Mouse (Mus musculus) kidney, postnatal 36 days (tissue): ENCODE measurements around the gene Tmprss9.
A peak's percentile ranks its signal among the peaks of the same experiment; 100 is the strongest.

Experiments
- DNase-seq, 2 experiments: peaks; one replicate each; pipeline ENCODE4 v3.0.0; 2021 to 2022; ENCODE audit warnings: mixed read lengths in 2 of 2

Gene Tmprss9

GRCm38 (mm10) chr10:80895100-80895499 lies 23.5 kb downstream of the Tmprss9 start:
- no peak for DNase-seq

GRCm38 (mm10) chr10:80895697-80896096 lies 24.0 kb downstream of the Tmprss9 start:
- DNase-seq: no peak

GRCm38 (mm10) chr10:80896581-80897485 lies 25.2 kb downstream of the Tmprss9 start:
- DNase-seq: no peak

GRCm38 (mm10) chr10:80897861-80898510 lies 26.3 kb downstream of the Tmprss9 start:
- DNase-seq: no peak

GRCm38 (mm10) chr10:80899074-80899473 lies 27.4 kb downstream of the Tmprss9 start:
- no peak for DNase-seq

- DNase-seq: no peak
Measured at GRCm38 (mm10) chr10:80899591-80900317, 28.1 kb downstream of the Tmprss9 start.

GRCm38 (mm10) chr10:80900318-80901247 lies 28.9 kb downstream of the Tmprss9 start, which contains the start of gene Timm13:
Gene Timm13, minus strand, starts transcription at chr10:80900969.
- peak; percentile 98 to 100 for DNase-seq

- peak in 1 of 2 experiments; percentile 21 for DNase-seq
Measured at GRCm38 (mm10) chr10:80901409-80902272, 30.0 kb downstream of the Tmprss9 start.

GRCm38 (mm10) chr10:80902273-80902940 lies 30.8 kb downstream of the Tmprss9 start:
- no peak for DNase-seq

GRCm38 (mm10) chr10:80903282-80903681 lies 31.6 kb downstream of the Tmprss9 start:
- DNase-seq: no peak

- no peak for DNase-seq
Measured at GRCm38 (mm10) chr10:80904004-80904693, 32.5 kb downstream of the Tmprss9 start.

- no peak for DNase-seq
Measured at GRCm38 (mm10) chr10:80904709-80905108, 33.1 kb downstream of the Tmprss9 start.

GRCm38 (mm10) chr10:80909375-80910162 lies 37.9 kb downstream of the Tmprss9 start:
- DNase-seq: no peak

- no peak for DNase-seq
Measured at GRCm38 (mm10) chr10:80911354-80911753, 39.7 kb downstream of the Tmprss9 start.

GRCm38 (mm10) chr10:80911891-80912290 lies 40.2 kb downstream of the Tmprss9 start:
- no peak for DNase-seq

GRCm38 (mm10) chr10:80913364-80914011 lies 41.8 kb downstream of the Tmprss9 start:
- no peak for DNase-seq

GRCm38 (mm10) chr10:80914253-80914656 lies 42.6 kb downstream of the Tmprss9 start:
- DNase-seq: peak; percentile 39 to 46

GRCm38 (mm10) chr10:80915260-80915659 lies 43.6 kb downstream of the Tmprss9 start:
- no peak for DNase-seq
